Mouse (Mus musculus) lung, adult 2 months (tissue): ENCODE measurements around the gene Nmi.

Source experiments
- CTCF ChIP-seq: fragments of 200-500 bp; IDR thresholded peaks from 2 replicates; pipeline ENCODE4 v1.5.1; 2011; ENCODE audit warnings: mild to moderate bottlenecking, low read length, control low read depth; ENCODE audit not compliant: insufficient read depth
- POLR2A ChIP-seq: fragments of 200-500 bp; IDR thresholded peaks from 2 replicates; pipeline ENCODE4 v1.6.1; 2011; ENCODE audit warnings: low read depth, mild to moderate bottlenecking, control low read depth, low read length, borderline replicate concordance; ENCODE audit errors: extremely low read depth

- no peak for TF ChIP-seq CTCF
- no peak for TF ChIP-seq POLR2A
These were observed 61.4 kb downstream of the Nmi start for GRCm38 (mm10) chr2:51911864-51912263.
